Mouse (Mus musculus): ENCODE data around the gene Lefty1. TPM values are rescaled to one million over a fixed set of nuclear protein-coding genes. Genes with fewer than 3 reads are reported as not detected.
A peak's percentile ranks its signal among the peaks of the same experiment; 100 is the strongest.

Gene Lefty1
- polyA plus RNA-seq, 1 experiment from 2014 or later, result 0.78 TPM

- DNase-seq (ENCODE audit: low spot score), result no peak
- Histone ChIP-seq H3K9me3 (no peaks in the 10 kb centered on the region), H3K27me3 (ENCODE audit: insufficient read depth, poor library complexity, severe bottlenecking) (no peaks in the 10 kb centered on the region), H3K36me3 (peaks cover 40% of the 10 kb centered on the region), H3K4me1 (replicated peaks) (peaks cover 30% of the 10 kb centered on the region), H3K4me3 (peak overlapping the region; percentile 94), H3K27ac (peak overlapping the region; percentile 50; the same call in 1 of the 2 replicates)
- WGBS, result 92% methylated on average over 17 of the region's 17 CpGs
Measured at GRCm38 (mm10) chr1:180905876-180906275, 28.9 kb upstream of the Lefty1 start.

- Histone ChIP-seq H3K27me3 (ENCODE audit: insufficient read depth, poor library complexity, severe bottlenecking) (no peaks in the 10 kb centered on the region; the same call in 1 of the 2 replicates), H3K4me3 (0 out of 2 replicates have a peak overlapping the region, but pooled peaks have one; percentile 94), H3K27ac (no peak overlapping the region), H3K9me3 (no peaks in the 10 kb centered on the region), H3K36me3 (peaks cover 40% of the 10 kb centered on the region), H3K4me1 (replicated peaks) (peaks cover 34% of the 10 kb centered on the region)
- WGBS, result 90% methylated on average over 24 of the region's 24 CpGs
- DNase-seq (ENCODE audit: low spot score), result no peak
Measured at GRCm38 (mm10) chr1:180906461-180907147, 28.2 kb upstream of the Lefty1 start.

- H3K9me3 ChIP-seq, result no peaks in the 10 kb centered on the region
- peaks cover 9% of the 10 kb centered on the region for H3K4me1 ChIP-seq (replicated peaks)
- peaks cover 33% of the 10 kb centered on the region for H3K36me3 ChIP-seq
- DNase-seq (ENCODE audit: low spot score), result no peak
- no peaks in the 10 kb centered on the region; the same call in 1 of the 2 replicates for H3K27me3 ChIP-seq (ENCODE audit: insufficient read depth, poor library complexity, severe bottlenecking)
- no peak overlapping the region for H3K27ac ChIP-seq
- no peak overlapping the region for H3K4me3 ChIP-seq
- 51% methylated on average over 8 of the region's 8 CpGs for WGBS
Measured at GRCm38 (mm10) chr1:180911138-180911537, 23.7 kb upstream of the Lefty1 start.

GRCm38 (mm10) chr1:180911653-180912287, 23.1 kb upstream of the Lefty1 start:
- Histone ChIP-seq H3K27me3 (ENCODE audit: insufficient read depth, poor library complexity, severe bottlenecking) (no peaks in the 10 kb centered on the region; the same call in 1 of the 2 replicates), H3K9me3 (no peaks in the 10 kb centered on the region), H3K27ac (no peak overlapping the region), H3K4me1 (replicated peaks) (0 out of 2 replicates have a peak, but pooled peaks cover 7% of the 10 kb centered on the region), H3K4me3 (no peak overlapping the region), H3K36me3 (peaks cover 27% of the 10 kb centered on the region)
- WGBS, result 65% methylated on average over 20 of the region's 20 CpGs
- DNase-seq (ENCODE audit: low spot score), result no peak

GRCm38 (mm10) chr1:180912792-180913191, 22.0 kb upstream of the Lefty1 start:
- Histone ChIP-seq H3K36me3 (peaks cover 16% of the 10 kb centered on the region), H3K4me1 (replicated peaks) (0 out of 2 replicates have a peak, but pooled peaks cover 7% of the 10 kb centered on the region), H3K27me3 (ENCODE audit: insufficient read depth, poor library complexity, severe bottlenecking) (no peaks in the 10 kb centered on the region; the same call in 1 of the 2 replicates), H3K27ac (no peak overlapping the region), H3K4me3 (no peak overlapping the region), H3K9me3 (no peaks in the 10 kb centered on the region)
- DNase-seq (ENCODE audit: low spot score), result no peak
- WGBS, result 88% methylated on average over 5 of the region's 5 CpGs

- Histone ChIP-seq H3K36me3 (peaks cover 6% of the 10 kb centered on the region), H3K27ac (no peak overlapping the region), H3K4me1 (replicated peaks) (0 out of 2 replicates have a peak, but pooled peaks cover 7% of the 10 kb centered on the region), H3K9me3 (no peaks in the 10 kb centered on the region), H3K27me3 (ENCODE audit: insufficient read depth, poor library complexity, severe bottlenecking) (no peaks in the 10 kb centered on the region; the same call in 1 of the 2 replicates), H3K4me3 (no peak overlapping the region)
- WGBS, result 65% methylated on average over 4 of the region's 4 CpGs
- DNase-seq (ENCODE audit: low spot score), result no peak
Measured at GRCm38 (mm10) chr1:180913797-180914196, 21.0 kb upstream of the Lefty1 start.

GRCm38 (mm10) chr1:180916425-180916824, 18.4 kb upstream of the Lefty1 start:
- Histone ChIP-seq H3K4me3 (no peak overlapping the region), H3K36me3 (no peaks in the 10 kb centered on the region), H3K27ac (no peak overlapping the region), H3K27me3 (ENCODE audit: insufficient read depth, poor library complexity, severe bottlenecking) (no peaks in the 10 kb centered on the region; the same call in 1 of the 2 replicates), H3K9me3 (no peaks in the 10 kb centered on the region), H3K4me1 (replicated peaks) (0 out of 2 replicates have a peak, but pooled peaks cover 7% of the 10 kb centered on the region)
- 94% methylated on average over 11 of the region's 11 CpGs for WGBS
- DNase-seq (ENCODE audit: low spot score), result no peak

- Histone ChIP-seq H3K27me3 (ENCODE audit: insufficient read depth, poor library complexity, severe bottlenecking) (no peaks in the 10 kb centered on the region), H3K27ac (no peak overlapping the region), H3K36me3 (no peaks in the 10 kb centered on the region), H3K4me1 (replicated peaks) (0 out of 2 replicates have a peak, but pooled peaks cover 3% of the 10 kb centered on the region), H3K9me3 (no peaks in the 10 kb centered on the region), H3K4me3 (no peak overlapping the region)
- WGBS, result 51% methylated on average over 1 of the region's 1 CpGs
- DNase-seq (ENCODE audit: low spot score), result no peak
Measured at GRCm38 (mm10) chr1:180917053-180917452, 17.8 kb upstream of the Lefty1 start.

- 0 out of 2 replicates have a peak, but pooled peaks cover 3% of the 10 kb centered on the region for H3K4me1 ChIP-seq (replicated peaks)
- 32% methylated on average over 8 of the region's 8 CpGs for WGBS
- no peaks in the 10 kb centered on the region for H3K27me3 ChIP-seq (ENCODE audit: insufficient read depth, poor library complexity, severe bottlenecking)
- no peak for DNase-seq (ENCODE audit: low spot score)
- no peaks in the 10 kb centered on the region for H3K36me3 ChIP-seq
- H3K9me3 ChIP-seq, result no peaks in the 10 kb centered on the region
- H3K27ac ChIP-seq, result no peak overlapping the region
- no peak overlapping the region for H3K4me3 ChIP-seq
Measured at GRCm38 (mm10) chr1:180919686-180920085, 15.1 kb upstream of the Lefty1 start.

- no peaks in the 10 kb centered on the region for H3K36me3 ChIP-seq
- no peaks in the 10 kb centered on the region for H3K27me3 ChIP-seq (ENCODE audit: insufficient read depth, poor library complexity, severe bottlenecking)
- H3K9me3 ChIP-seq, result no peaks in the 10 kb centered on the region
- whole genome bisulfite sequencing, result 78% methylated on average over 6 of the region's 6 CpGs
- no peak for DNase-seq (ENCODE audit: low spot score)
- no peak overlapping the region for H3K27ac ChIP-seq
- 0 out of 2 replicates have a peak, but pooled peaks cover 3% of the 10 kb centered on the region for H3K4me1 ChIP-seq (replicated peaks)
- no peak overlapping the region for H3K4me3 ChIP-seq
Measured at GRCm38 (mm10) chr1:180922273-180923048, 12.4 kb upstream of the Lefty1 start.

GRCm38 (mm10) chr1:180924737-180925136, 10.1 kb upstream of the Lefty1 start:
- Histone ChIP-seq H3K27me3 (ENCODE audit: insufficient read depth, poor library complexity, severe bottlenecking) (no peaks in the 10 kb centered on the region), H3K4me1 (replicated peaks) (no peaks in the 10 kb centered on the region), H3K27ac (no peak overlapping the region), H3K36me3 (no peaks in the 10 kb centered on the region), H3K4me3 (no peak overlapping the region), H3K9me3 (no peaks in the 10 kb centered on the region)
- no peak for DNase-seq (ENCODE audit: low spot score)
- 44% methylated on average over 2 of the region's 2 CpGs for WGBS

GRCm38 (mm10) chr1:180926286-180926685, 8.5 kb upstream of the Lefty1 start:
- no peak for DNase-seq (ENCODE audit: low spot score)
- Histone ChIP-seq H3K4me3 (no peak overlapping the region), H3K36me3 (no peaks in the 10 kb centered on the region), H3K4me1 (replicated peaks) (no peaks in the 10 kb centered on the region), H3K27me3 (ENCODE audit: insufficient read depth, poor library complexity, severe bottlenecking) (0 out of 2 replicates have a peak, but pooled peaks cover 3% of the 10 kb centered on the region), H3K27ac (no peak overlapping the region), H3K9me3 (no peaks in the 10 kb centered on the region)
- 78% methylated on average over 4 of the region's 4 CpGs for WGBS

All from hindbrain, embryonic 10.5 days (tissue).